Mouse (Mus musculus): Measurements from ENCODE around the gene Mctp2. TPM values are rescaled to one million over a fixed set of nuclear protein-coding genes. Genes with fewer than 3 reads are reported as not detected.

Gene Mctp2
- total and polyA plus RNA-seq, 2 experiments from 2014 or later = 0.35 to 1.1 TPM

DNA sequence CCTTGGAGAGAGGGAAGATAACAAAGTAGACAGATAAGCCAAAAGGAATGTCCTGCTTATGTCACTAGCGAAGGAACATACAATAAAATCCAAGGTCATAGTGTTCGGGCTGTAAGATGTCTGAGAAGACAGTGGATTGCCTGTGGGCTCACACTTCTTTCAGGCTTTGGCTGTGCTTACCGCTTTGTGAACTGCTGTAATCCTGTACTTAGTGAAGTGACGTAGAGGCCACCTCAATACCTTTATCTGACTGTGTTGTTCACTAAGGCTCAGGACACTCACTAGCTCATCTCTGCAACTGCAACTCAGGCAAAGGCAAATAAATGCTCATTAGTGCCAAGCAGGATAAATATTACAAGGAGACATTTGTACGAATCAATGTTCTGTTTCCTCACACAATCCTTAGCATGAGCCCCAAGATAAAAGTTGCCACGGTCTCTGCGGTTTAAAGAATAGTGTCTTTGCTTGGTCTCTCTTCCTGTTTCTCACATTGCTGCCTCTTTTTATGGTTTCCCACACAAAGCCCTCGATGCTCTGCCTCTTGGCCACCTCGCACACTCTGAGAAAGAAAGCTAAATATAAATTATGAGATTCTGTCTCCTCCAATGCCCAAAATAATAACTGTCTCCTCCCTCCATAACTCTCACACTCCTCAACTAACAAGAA lies 8.1 kb upstream of the Mctp2 start:
- no peak overlapping the region for H3K9ac ChIP-seq (replicated peaks; ENCODE audit: low read length)
- no peaks in the 10 kb centered on the region for H3K27me3 ChIP-seq (ENCODE audit: insufficient read depth, low read length)
- H3K4me1 ChIP-seq (ENCODE audit: insufficient read depth, low read length) = no peaks in the 10 kb centered on the region
- no peaks in the 10 kb centered on the region for H3K36me3 ChIP-seq (ENCODE audit: insufficient read depth, low read length)
- 85% methylated on average over 9 of the region's 9 CpGs for WGBS
- H3K27ac ChIP-seq = no peak overlapping the region
- H3K4me3 ChIP-seq (ENCODE audit: low read length) = no peak overlapping the region
- ATAC-seq (no peak), DNase-seq (ENCODE audit: low spot score) (no peak)
- H3K9me3 ChIP-seq (ENCODE audit: low read length) = no peaks in the 10 kb centered on the region
- TF ChIP-seq CTCF (IDR thresholded peaks at IDR 0.05; ENCODE audit: low read depth) = no peak
- H3K4me2 ChIP-seq (ENCODE audit: low read depth, low read length) = no peak overlapping the region

- Histone ChIP-seq H3K27me3 (ENCODE audit: insufficient read depth, low read length) (no peaks in the 10 kb centered on the region), H3K9ac (replicated peaks; ENCODE audit: low read length) (no peak overlapping the region), H3K4me2 (ENCODE audit: low read depth, low read length) (no peak overlapping the region), H3K4me1 (ENCODE audit: insufficient read depth, low read length) (no peaks in the 10 kb centered on the region), H3K27ac (no peak overlapping the region), H3K9me3 (ENCODE audit: low read length) (no peaks in the 10 kb centered on the region), H3K36me3 (ENCODE audit: insufficient read depth, low read length) (no peaks in the 10 kb centered on the region), H3K4me3 (ENCODE audit: low read length) (no peak overlapping the region)
- 71% methylated on average over 3 of the region's 3 CpGs for whole genome bisulfite sequencing
- TF ChIP-seq CTCF (IDR thresholded peaks at IDR 0.05; ENCODE audit: low read depth) = no peak
- ATAC-seq (no peak), DNase-seq (ENCODE audit: low spot score) (no peak)
Measured at GRCm38 (mm10) chr7:72313908-72314307, 7.5 kb upstream of the Mctp2 start.

GRCm38 (mm10) chr7:72311582-72311981 lies 5.2 kb upstream of the Mctp2 start:
- 65% methylated on average over 8 of the region's 8 CpGs for WGBS
- no peak for TF ChIP-seq CTCF (IDR thresholded peaks at IDR 0.05; ENCODE audit: low read depth)

DNA sequence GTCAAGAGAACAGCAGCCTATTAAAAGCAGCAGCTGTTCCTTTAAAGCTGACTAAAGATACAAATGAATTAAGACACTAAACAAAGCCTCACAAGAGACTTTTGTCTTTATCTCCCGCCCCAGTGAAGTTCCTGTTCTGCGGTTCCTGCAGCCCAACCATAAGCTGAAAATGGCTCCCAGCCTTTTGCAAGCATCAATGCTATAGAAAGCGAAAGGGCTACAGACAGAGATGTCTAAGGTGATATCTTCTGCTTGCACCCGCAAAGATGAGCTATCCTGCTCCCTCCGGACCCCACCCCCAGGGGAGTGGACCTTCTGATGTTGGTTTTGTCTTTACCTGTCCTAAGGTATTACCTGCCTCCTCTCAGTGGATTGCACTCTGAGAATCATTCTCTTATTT lies 1.7 kb upstream of the Mctp2 start:
- no peak for ATAC-seq
- Histone ChIP-seq H3K4me3 (ENCODE audit: low read length) (no peak overlapping the region), H3K36me3 (ENCODE audit: insufficient read depth, low read length) (no peaks in the 10 kb centered on the region), H3K9ac (replicated peaks; ENCODE audit: low read length) (no peak overlapping the region), H3K4me1 (ENCODE audit: insufficient read depth, low read length) (peaks cover 4% of the 10 kb centered on the region; the same call in 1 of the 2 replicates), H3K27ac (no peak overlapping the region), H3K27me3 (ENCODE audit: insufficient read depth, low read length) (no peaks in the 10 kb centered on the region), H3K9me3 (ENCODE audit: low read length) (no peaks in the 10 kb centered on the region), H3K4me2 (ENCODE audit: low read depth, low read length) (no peak overlapping the region)
- 76% methylated on average over 5 of the region's 5 CpGs for WGBS
- TF ChIP-seq CTCF (IDR thresholded peaks at IDR 0.05; ENCODE audit: low read depth) = no peak
- DNase-seq (ENCODE audit: low spot score) = no peak

More at GRCm38 (mm10) chr7:72311582-72311981, 5.2 kb upstream of the Mctp2 start:
- no peak overlapping the region for H3K9ac ChIP-seq (replicated peaks; ENCODE audit: low read length)
- H3K9me3 ChIP-seq (ENCODE audit: low read length) = no peaks in the 10 kb centered on the region
- H3K36me3 ChIP-seq (ENCODE audit: insufficient read depth, low read length) = no peaks in the 10 kb centered on the region
- H3K4me3 ChIP-seq (ENCODE audit: low read length) = no peak overlapping the region
- no peak overlapping the region for H3K4me2 ChIP-seq (ENCODE audit: low read depth, low read length)
- DNase-seq (ENCODE audit: low spot score) (no peak), ATAC-seq (no peak)
- peaks cover 3% of the 10 kb centered on the region; the same call in 1 of the 2 replicates for H3K4me1 ChIP-seq (ENCODE audit: insufficient read depth, low read length)
- H3K27me3 ChIP-seq (ENCODE audit: insufficient read depth, low read length) = no peaks in the 10 kb centered on the region
- H3K27ac ChIP-seq = no peak overlapping the region

GRCm38 (mm10) chr7:72306847-72307246 lies 439 bp upstream of the Mctp2 start:
- no peaks in the 10 kb centered on the region for H3K27me3 ChIP-seq (ENCODE audit: insufficient read depth, low read length)
- H3K4me1 ChIP-seq (ENCODE audit: insufficient read depth, low read length) = peaks cover 4% of the 10 kb centered on the region; the same call in 1 of the 2 replicates
- WGBS = 13% methylated on average over 7 of the region's 7 CpGs
- no peaks in the 10 kb centered on the region for H3K36me3 ChIP-seq (ENCODE audit: insufficient read depth, low read length)
- no peak overlapping the region for H3K27ac ChIP-seq
- DNase-seq (ENCODE audit: low spot score) = no peak
- TF ChIP-seq CTCF (IDR thresholded peaks at IDR 0.05; ENCODE audit: low read depth) = no peak
- peak overlapping the region; percentile 51 for H3K4me3 ChIP-seq (ENCODE audit: low read length)
- H3K9me3 ChIP-seq (ENCODE audit: low read length) = no peaks in the 10 kb centered on the region
- H3K9ac ChIP-seq (replicated peaks; ENCODE audit: low read length) = peak overlapping the region; percentile 38; the same call in 1 of the 2 replicates
- ATAC-seq = peak; percentile 27; the same call in 1 of the 2 replicates
- peak overlapping the region; percentile 100 for H3K4me2 ChIP-seq (ENCODE audit: low read depth, low read length)

GRCm38 (mm10) chr7:72305971-72306370 lies 437 bp downstream of the Mctp2 start:
- 2% methylated on average over 14 of the region's 14 CpGs for WGBS
- Histone ChIP-seq H3K4me3 (ENCODE audit: low read length) (peak overlapping the region; percentile 51), H3K36me3 (ENCODE audit: insufficient read depth, low read length) (no peaks in the 10 kb centered on the region), H3K4me1 (ENCODE audit: insufficient read depth, low read length) (peaks cover 4% of the 10 kb centered on the region; the same call in 1 of the 2 replicates), H3K9ac (replicated peaks; ENCODE audit: low read length) (peak overlapping the region; percentile 38; the same call in 1 of the 2 replicates), H3K4me2 (ENCODE audit: low read depth, low read length) (peak overlapping the region; percentile 100), H3K27ac (no peak overlapping the region), H3K27me3 (ENCODE audit: insufficient read depth, low read length) (no peaks in the 10 kb centered on the region), H3K9me3 (ENCODE audit: low read length) (no peaks in the 10 kb centered on the region)
- ATAC-seq (no peak; the same call in 1 of the 2 replicates), DNase-seq (ENCODE audit: low spot score) (no peak)
- no peak for TF ChIP-seq CTCF (IDR thresholded peaks at IDR 0.05; ENCODE audit: low read depth)

DNA sequence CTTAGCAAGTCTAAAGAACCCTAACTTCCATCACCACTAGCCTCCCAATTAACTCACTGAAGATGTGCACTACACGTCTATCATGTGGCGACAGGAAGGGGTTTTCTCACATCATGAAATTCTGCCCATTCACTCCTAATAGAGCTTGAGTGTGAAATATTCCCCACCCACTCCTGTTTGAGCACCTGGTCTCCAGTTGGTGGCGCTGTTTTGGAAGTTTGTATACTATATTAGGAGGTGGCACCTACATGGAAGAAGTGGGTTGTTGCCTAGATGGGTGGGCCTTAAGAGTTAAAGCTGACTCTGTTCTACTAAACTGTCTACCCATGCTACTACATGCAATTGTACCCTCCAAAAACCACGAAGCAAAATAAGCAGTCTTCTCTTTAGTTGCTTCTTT lies 4.7 kb downstream of the Mctp2 start:
- H3K9ac ChIP-seq (replicated peaks; ENCODE audit: low read length) = no peak overlapping the region
- ATAC-seq (no peak), DNase-seq (ENCODE audit: low spot score) (no peak)
- no peak overlapping the region for H3K4me3 ChIP-seq (ENCODE audit: low read length)
- no peaks in the 10 kb centered on the region for H3K9me3 ChIP-seq (ENCODE audit: low read length)
- peaks cover 2% of the 10 kb centered on the region; the same call in 1 of the 2 replicates for H3K4me1 ChIP-seq (ENCODE audit: insufficient read depth, low read length)
- TF ChIP-seq CTCF (IDR thresholded peaks at IDR 0.05; ENCODE audit: low read depth) = no peak
- no peak overlapping the region for H3K27ac ChIP-seq
- 76% methylated on average over 4 of the region's 4 CpGs for WGBS
- H3K4me2 ChIP-seq (ENCODE audit: low read depth, low read length) = no peak overlapping the region
- no peaks in the 10 kb centered on the region for H3K27me3 ChIP-seq (ENCODE audit: insufficient read depth, low read length)
- H3K36me3 ChIP-seq (ENCODE audit: insufficient read depth, low read length) = no peaks in the 10 kb centered on the region
